Mouse (Mus musculus): ENCODE measurements at regions not wholly inside any gene's neighbourhood (a gene's known extent, or its start where the extent isn't known, plus 50 kb on each side); places are given as distances from the start of the nearest gene placed in this dataset.
A peak's percentile ranks its signal among the peaks of the same experiment; 100 is the strongest.

GRCm38 (mm10) chr12:97529556-97529955 lies 729.7 kb downstream of the Galc start:
- DNase-seq, result peak; percentile 45 to 47

- DNase-seq, result no peak
These were observed 733.3 kb downstream of the Galc start for GRCm38 (mm10) chr12:97525931-97526330.

GRCm38 (mm10) chr12:97519834-97520489 lies 739.3 kb downstream of the Galc start:
- DNase-seq, result no peak

GRCm38 (mm10) chr12:97517534-97517933 lies 741.7 kb downstream of the Galc start:
- no peak for DNase-seq

- no peak for DNase-seq
These were observed 743.5 kb downstream of the Galc start for GRCm38 (mm10) chr12:97515805-97516204.

GRCm38 (mm10) chr12:97511866-97512265 lies 747.4 kb downstream of the Galc start:
- DNase-seq, result peak in 1 of 2 experiments; percentile 6

GRCm38 (mm10) chr12:97501441-97501840 lies 757.8 kb downstream of the Galc start:
- no peak for DNase-seq

- no peak for DNase-seq
These were observed 775.7 kb downstream of the Galc start for GRCm38 (mm10) chr12:97483559-97483958.

- no peak for DNase-seq
These were observed 782.6 kb downstream of the Galc start for GRCm38 (mm10) chr12:97476466-97477250.

- DNase-seq, result no peak
These were observed 783.5 kb downstream of the Galc start for GRCm38 (mm10) chr12:97475751-97476150.

GRCm38 (mm10) chr12:97469183-97469582 lies 790.1 kb downstream of the Galc start:
- DNase-seq, result no peak

GRCm38 (mm10) chr12:97436141-97436540 lies 823.1 kb downstream of the Galc start:
- DNase-seq, result no peak

GRCm38 (mm10) chr12:97434021-97434420 lies 825.2 kb downstream of the Galc start:
- no peak for DNase-seq

- no peak for DNase-seq
These were observed 826.6 kb downstream of the Galc start for GRCm38 (mm10) chr12:97432704-97433103.

GRCm38 (mm10) chr12:97428252-97428651 lies 831.0 kb downstream of the Galc start:
- DNase-seq, result no peak

GRCm38 (mm10) chr12:97424726-97425125 lies 834.5 kb downstream of the Galc start:
- DNase-seq, result no peak

GRCm38 (mm10) chr12:97403440-97403839 lies 855.8 kb downstream of the Galc start:
- no peak for DNase-seq

GRCm38 (mm10) chr12:97402412-97403396 lies 856.6 kb downstream of the Galc start:
- no peak for DNase-seq

- DNase-seq, result no peak
These were observed 860.7 kb downstream of the Galc start for GRCm38 (mm10) chr12:97398582-97398945.

- DNase-seq, result no peak
These were observed 861.2 kb downstream of the Galc start for GRCm38 (mm10) chr12:97397850-97398581.

GRCm38 (mm10) chr12:97361804-97362203 lies 897.5 kb downstream of the Galc start:
- DNase-seq, result no peak

- no peak for DNase-seq
These were observed 898.6 kb downstream of the Galc start for GRCm38 (mm10) chr12:97360656-97361055.
